Mouse (Mus musculus) layer of hippocampus, postnatal 14 days (tissue): ENCODE measurements at regions not wholly inside any gene's neighbourhood (a gene's known extent, or its start where the extent isn't known, plus 50 kb on each side); places are given as distances from the start of the nearest gene placed in this dataset.

Experiments used
- DNase-seq, 2 experiments: peaks; one replicate each; pipeline ENCODE4 v3.0.0; 2021 to 2022; ENCODE audit warnings: low spot score in 2 of 2, mixed read lengths in 1 of 2

GRCm38 (mm10) chr11:19073265-19073664 lies 54.5 kb upstream of the Meis1 start:
- no peak for DNase-seq

GRCm38 (mm10) chr11:19073887-19074564 lies 55.2 kb upstream of the Meis1 start:
- DNase-seq: no peak

GRCm38 (mm10) chr11:19091101-19091857 lies 72.5 kb upstream of the Meis1 start:
- no peak for DNase-seq

GRCm38 (mm10) chr11:19092967-19093745 lies 74.4 kb upstream of the Meis1 start:
- no peak for DNase-seq

- DNase-seq: no peak
These were observed 75.0 kb upstream of the Meis1 start for GRCm38 (mm10) chr11:19093749-19094148.

GRCm38 (mm10) chr11:19094183-19094582 lies 75.4 kb upstream of the Meis1 start:
- no peak for DNase-seq

GRCm38 (mm10) chr11:19102981-19103568 lies 84.3 kb upstream of the Meis1 start:
- no peak for DNase-seq

- DNase-seq: no peak
These were observed 88.4 kb upstream of the Meis1 start for GRCm38 (mm10) chr11:19107180-19107579.

- DNase-seq: no peak
These were observed 90.3 kb upstream of the Meis1 start for GRCm38 (mm10) chr11:19109055-19109454.

GRCm38 (mm10) chr11:19111916-19112575 lies 93.3 kb upstream of the Meis1 start:
- DNase-seq: no peak

GRCm38 (mm10) chr11:19117121-19117520 lies 98.3 kb upstream of the Meis1 start:
- DNase-seq: no peak

- DNase-seq: no peak
These were observed 99.5 kb upstream of the Meis1 start for GRCm38 (mm10) chr11:19118258-19118657.

- DNase-seq: no peak
These were observed 101.4 kb upstream of the Meis1 start for GRCm38 (mm10) chr11:19119927-19120827.

GRCm38 (mm10) chr11:19120871-19121270 lies 102.1 kb upstream of the Meis1 start:
- DNase-seq: no peak

- no peak for DNase-seq
These were observed 116.7 kb upstream of the Meis1 start for GRCm38 (mm10) chr11:19135375-19136050.

- DNase-seq: peak in 1 of 2 experiments; percentile 24
These were observed 119.6 kb upstream of the Meis1 start for GRCm38 (mm10) chr11:19138423-19138822.

- DNase-seq: no peak
These were observed 120.0 kb upstream of the Meis1 start for GRCm38 (mm10) chr11:19138831-19139230.

- no peak for DNase-seq
These were observed 124.6 kb upstream of the Meis1 start for GRCm38 (mm10) chr11:19143267-19144000.

- DNase-seq: no peak
These were observed 125.7 kb upstream of the Meis1 start for GRCm38 (mm10) chr11:19144506-19144905.
